Mouse (Mus musculus) urinary bladder, adult 2 months (tissue): ENCODE measurements around the gene BC049352. TPM values are rescaled to one million over a fixed set of nuclear protein-coding genes. Genes with fewer than 3 reads are reported as not detected.

ENCODE experiments used
- DNase-seq: peaks from one replicate; pipeline ENCODE4 v3.0.0; 2022; ENCODE audit warnings: low spot score
- polyA plus RNA-seq: library from polyadenylated mRNA; depleted of rRNA; stranded (reverse); fragments of >200 nt; gene quantifications from 2 replicates; pipeline ENCODE4 v1.2.3, GENCODE M21; 2012

BC049352 gene
- polyA plus RNA-seq, 1 experiment = 0.06 TPM

GRCm38 (mm10) chr9:45247536-45247935 is 65.7 kb downstream of the BC049352 start:
- no peak for DNase-seq

GRCm38 (mm10) chr9:45250306-45250705 is 68.5 kb downstream of the BC049352 start:
- DNase-seq = no peak

GRCm38 (mm10) chr9:45251281-45251680 is 69.5 kb downstream of the BC049352 start:
- no peak for DNase-seq

- no peak for DNase-seq
Measured at GRCm38 (mm10) chr9:45251990-45252389, 70.2 kb downstream of the BC049352 start.

GRCm38 (mm10) chr9:45252395-45252794 is 70.6 kb downstream of the BC049352 start:
- DNase-seq = no peak

- DNase-seq = no peak
Measured at GRCm38 (mm10) chr9:45254021-45254420, 72.2 kb downstream of the BC049352 start.

- no peak for DNase-seq
Measured at GRCm38 (mm10) chr9:45254605-45255004, 72.8 kb downstream of the BC049352 start.

- DNase-seq = no peak
Measured at GRCm38 (mm10) chr9:45255431-45255830, 73.6 kb downstream of the BC049352 start.

- DNase-seq = no peak
Measured at GRCm38 (mm10) chr9:45255967-45256366, 74.2 kb downstream of the BC049352 start.

GRCm38 (mm10) chr9:45259065-45259464 is 77.3 kb downstream of the BC049352 start:
- no peak for DNase-seq

GRCm38 (mm10) chr9:45261466-45261865 is 79.7 kb downstream of the BC049352 start:
- DNase-seq = no peak

- no peak for DNase-seq
Measured at GRCm38 (mm10) chr9:45261872-45262271, 80.1 kb downstream of the BC049352 start.

- DNase-seq = no peak
Measured at GRCm38 (mm10) chr9:45267099-45267498, 85.3 kb downstream of the BC049352 start.

- no peak for DNase-seq
Measured at GRCm38 (mm10) chr9:45268079-45268478, 86.3 kb downstream of the BC049352 start.

GRCm38 (mm10) chr9:45268597-45269325 is 87.0 kb downstream of the BC049352 start, which contains the start of gene Il10ra:
Gene Il10ra (minus strand): TSS chr9:45269149.
- DNase-seq = peak; percentile 30

GRCm38 (mm10) chr9:45272213-45272612 is 90.4 kb downstream of the BC049352 start:
- DNase-seq = no peak

GRCm38 (mm10) chr9:45274218-45274617 is 92.4 kb downstream of the BC049352 start:
- no peak for DNase-seq

GRCm38 (mm10) chr9:45274635-45275034 is 92.8 kb downstream of the BC049352 start:
- DNase-seq = no peak

- no peak for DNase-seq
Measured at GRCm38 (mm10) chr9:45280059-45280458, 98.3 kb downstream of the BC049352 start.

GRCm38 (mm10) chr9:45280891-45281290 is 99.1 kb downstream of the BC049352 start:
- DNase-seq = no peak

GRCm38 (mm10) chr9:45282466-45282865 is 100.7 kb downstream of the BC049352 start:
- no peak for DNase-seq

- DNase-seq = no peak
Measured at GRCm38 (mm10) chr9:45291481-45292168, 109.8 kb downstream of the BC049352 start.
